ENCODE assay signal across 9 mouse cellular contexts in genomic region chr1:91800348-91800747, GRCm38 (mm10). TPM values are rescaled to one million over a fixed set of nuclear protein-coding genes. Genes with fewer than 3 reads are reported as not detected.
DNase-seq lines count a peak whose midpoint lies in the region; ATAC-seq and TF ChIP-seq lines count a peak whose summit lies in the region.
"Had no signal": no experiment of that assay in that cellular context is flagged by ENCODE, and none has a peak within 500 bp of the region (broad histone marks: within the 10 kb centered on the region; RNA-seq: fewer than 3 reads in every experiment).

No protein-coding gene starts in this region.

- no peaks in the 10 kb centered on the region for H3K4me1 ChIP-seq in liver, embryonic 12.5 days
- no peaks in the 10 kb centered on the region for H3K4me1 ChIP-seq in liver, postnatal 0 days (ENCODE audit: insufficient read depth)
- peaks cover 29% of the 10 kb centered on the region for H3K4me1 ChIP-seq in embryonic facial prominence, embryonic 12.5 days
- peaks cover 46% of the 10 kb centered on the region for H3K4me1 ChIP-seq in limb, embryonic 12.5 days (replicated peaks)
- peaks cover 4% of the 10 kb centered on the region for H3K4me1 ChIP-seq in small intestine, adult 2 months (ENCODE audit: control insufficient read depth, insufficient read depth, insufficient read length, low read length)
- H3K4me1 ChIP-seq in forebrain, embryonic 13.5 days = peaks cover 16% of the 10 kb centered on the region

- H3K36me3 ChIP-seq in liver, embryonic 12.5 days = no peaks in the 10 kb centered on the region
- H3K36me3 ChIP-seq in liver, postnatal 0 days (replicated peaks; ENCODE audit: insufficient read depth, low read length) = no peaks in the 10 kb centered on the region
- no peaks in the 10 kb centered on the region for H3K36me3 ChIP-seq in embryonic facial prominence, embryonic 12.5 days
- H3K36me3 ChIP-seq in limb, embryonic 12.5 days = no peaks in the 10 kb centered on the region
- H3K36me3 ChIP-seq in small intestine, adult 2 months (ENCODE audit: control insufficient read depth, insufficient read depth, low read length) = no peaks in the 10 kb centered on the region
- no peaks in the 10 kb centered on the region for H3K36me3 ChIP-seq in forebrain, embryonic 13.5 days (ENCODE audit: poor library complexity, severe bottlenecking)

- no peak for DNase-seq in liver, postnatal 0 days
- DNase-seq in cerebellum, adult 11 months = no peak
- DNase-seq in gastrocnemius, postnatal 36 days = no peak
- DNase-seq: layer of hippocampus, postnatal 36 days had no signal

- H3K4me3 ChIP-seq in liver, embryonic 12.5 days = peak overlapping the region; percentile 48; the same call in 1 of the 2 replicates
- no peak overlapping the region for H3K4me3 ChIP-seq in liver, postnatal 0 days (ENCODE audit: low read depth, low read length)
- H3K4me3 ChIP-seq in embryonic facial prominence, embryonic 12.5 days = peak overlapping the region; percentile 59
- H3K4me3 ChIP-seq in limb, embryonic 12.5 days (replicated peaks) = peak overlapping the region; percentile 68
- peak overlapping the region; percentile 65 for H3K4me3 ChIP-seq in small intestine, adult 2 months (ENCODE audit: low read depth, low read length)
- no peak overlapping the region for H3K4me3 ChIP-seq in forebrain, embryonic 13.5 days

- H3K27ac ChIP-seq in liver, embryonic 12.5 days = no peak overlapping the region
- no peak overlapping the region for H3K27ac ChIP-seq in liver, postnatal 0 days (ENCODE audit: low read depth)
- peak overlapping the region; percentile 96 for H3K27ac ChIP-seq in embryonic facial prominence, embryonic 12.5 days
- H3K27ac ChIP-seq in limb, embryonic 12.5 days = peak overlapping the region; percentile 93
- no peak overlapping the region for H3K27ac ChIP-seq in small intestine, adult 2 months (ENCODE audit: insufficient read depth, low read depth, low read length)
- H3K27ac ChIP-seq in forebrain, embryonic 13.5 days = no peak overlapping the region

- no peaks in the 10 kb centered on the region for H3K9me3 ChIP-seq in liver, embryonic 12.5 days (replicated peaks)
- no peaks in the 10 kb centered on the region for H3K9me3 ChIP-seq in liver, postnatal 0 days (ENCODE audit: low read length)
- H3K9me3 ChIP-seq in embryonic facial prominence, embryonic 12.5 days = no peaks in the 10 kb centered on the region
- no peaks in the 10 kb centered on the region for H3K9me3 ChIP-seq in limb, embryonic 12.5 days
- H3K9me3 ChIP-seq in forebrain, embryonic 13.5 days (replicated peaks) = no peaks in the 10 kb centered on the region

- no peak for ATAC-seq in liver, embryonic 12.5 days
- no peak for ATAC-seq in liver, postnatal 0 days
- ATAC-seq in embryonic facial prominence, embryonic 12.5 days (ENCODE audit: insufficient number of reproducible peaks, insufficient read depth, low FRiP score, low TSS enrichment) = no peak
- peak; percentile 60; the same call in 1 of the 2 replicates for ATAC-seq in limb, embryonic 12.5 days (ENCODE audit: insufficient number of reproducible peaks, insufficient read depth, low FRiP score, low TSS enrichment, low read depth)
- ATAC-seq in forebrain, embryonic 13.5 days = no peak

- no peak for TF ChIP-seq CTCF in liver, postnatal 0 days (IDR thresholded peaks at IDR 0.05; ENCODE audit: low read depth)
- no peak for TF ChIP-seq CTCF in small intestine, adult 2 months (IDR thresholded peaks at IDR 0.05; ENCODE audit: extremely low read depth, insufficient read length, insufficient replicate concordance, low read depth, low read length)

- no peak for TF ChIP-seq EP300 in liver, postnatal 0 days (IDR thresholded peaks at IDR 0.05; ENCODE audit: low read depth)

- H3K27me3 ChIP-seq in liver, embryonic 12.5 days (replicated peaks) = peaks cover 51% of the 10 kb centered on the region
- peaks cover 40% of the 10 kb centered on the region for H3K27me3 ChIP-seq in liver, postnatal 0 days (ENCODE audit: insufficient read depth, low read length)
- peaks cover 34% of the 10 kb centered on the region for H3K27me3 ChIP-seq in embryonic facial prominence, embryonic 12.5 days
- H3K27me3 ChIP-seq in limb, embryonic 12.5 days = peaks cover 42% of the 10 kb centered on the region
- H3K27me3 ChIP-seq in small intestine, adult 2 months (ENCODE audit: control insufficient read depth, insufficient read depth, low read length) = peaks cover 13% of the 10 kb centered on the region
- peaks cover 69% of the 10 kb centered on the region for H3K27me3 ChIP-seq in forebrain, embryonic 13.5 days

- no peak for TF ChIP-seq POLR2A in small intestine, adult 2 months (IDR thresholded peaks at IDR 0.05; ENCODE audit: low read depth, low read length)

- 28% methylated on average over 13 of the region's 13 CpGs for WGBS in liver, embryonic 12.5 days (ENCODE audit: insufficient replicate concordance)
- WGBS in liver, postnatal 0 days (ENCODE audit: insufficient replicate concordance) = 30% methylated on average over 13 of the region's 13 CpGs
- 18% methylated on average over 13 of the region's 13 CpGs for WGBS in embryonic facial prominence, embryonic 12.5 days
- WGBS in limb, embryonic 12.5 days = 3% methylated on average over 13 of the region's 13 CpGs
- WGBS in small intestine, adult 2 months = 41% methylated on average over 13 of the region's 13 CpGs
- WGBS in forebrain, embryonic 13.5 days = 18% methylated on average over 13 of the region's 13 CpGs

- H3K4me2 ChIP-seq in liver, embryonic 12.5 days = peak overlapping the region; percentile 68
- H3K4me2 ChIP-seq in liver, postnatal 0 days (ENCODE audit: low read depth, low read length) = no peak overlapping the region
- peak overlapping the region; percentile 88 for H3K4me2 ChIP-seq in embryonic facial prominence, embryonic 12.5 days (replicated peaks)
- peak overlapping the region; percentile 96 for H3K4me2 ChIP-seq in limb, embryonic 12.5 days
- H3K4me2 ChIP-seq in forebrain, embryonic 13.5 days = no peak overlapping the region

- intact Hi-C loops in gastrocnemius, postnatal 36 days (cut with DNase I) = no loop called here

- H3K9ac ChIP-seq in liver, embryonic 12.5 days = no peak overlapping the region
- H3K9ac ChIP-seq in liver, postnatal 0 days (replicated peaks) = no peak overlapping the region
- H3K9ac ChIP-seq in embryonic facial prominence, embryonic 12.5 days = peak overlapping the region; percentile 72
- H3K9ac ChIP-seq in limb, embryonic 12.5 days (replicated peaks) = peak overlapping the region; percentile 84
- no peak overlapping the region for H3K9ac ChIP-seq in forebrain, embryonic 13.5 days

RNA-seq across cellular contexts. Expression of gene Twist2, which starts 0.9 kb away (rescaled TPM):
- 0.87 and 1.0 TPM in 2 replicates for polyA plus RNA-seq in liver, embryonic 12.5 days (2016; fragmentation: Nextera tagmentation; extraction: Ambion mirVana)
- polyA plus RNA-seq in liver, postnatal 0 days (2015; fragmentation: Nextera tagmentation; extraction: Ambion mirVana) = 0.11 and 0.13 TPM in 2 replicates
- polyA plus RNA-seq in embryonic facial prominence, embryonic 12.5 days (2016; fragmentation: Nextera tagmentation; extraction: Ambion mirVana) = 64.4 and 65.0 TPM in 2 replicates
- polyA plus RNA-seq in limb, embryonic 12.5 days (2016; fragmentation: Nextera tagmentation; extraction: Ambion mirVana) = 45.3 and 50.4 TPM in 2 replicates
- 2.7 and 3.3 TPM in 2 replicates for polyA plus RNA-seq in small intestine, adult 2 months (2012; rRNA removed)
- total RNA-seq in gastrocnemius, postnatal 36 days (2021) = 1 to 10 TPM; 1.4 to 1.6 TPM
- 0.31 and 0.39 TPM in 2 replicates for polyA plus RNA-seq in forebrain, embryonic 13.5 days (2015; fragmentation: Nextera tagmentation; extraction: Ambion mirVana)

Comparison
In these comparisons a context has a peak if more than half of its experiments do, and no peak if none do; other contexts are left out.
1. H3K4me2 ChIP-seq: peak in liver, embryonic 12.5 days (single experiment), embryonic facial prominence, embryonic 12.5 days (single experiment) and limb, embryonic 12.5 days (single experiment); none in liver, postnatal 0 days (single experiment) and forebrain, embryonic 13.5 days (single experiment).
2. H3K4me3 ChIP-seq: peak in liver, embryonic 12.5 days (single experiment), embryonic facial prominence, embryonic 12.5 days (single experiment), limb, embryonic 12.5 days (single experiment) and small intestine, adult 2 months (single experiment); none in liver, postnatal 0 days (single experiment) and forebrain, embryonic 13.5 days (single experiment).
3. H3K27ac ChIP-seq: peak in embryonic facial prominence, embryonic 12.5 days (single experiment) and limb, embryonic 12.5 days (single experiment); none in liver, embryonic 12.5 days (single experiment), liver, postnatal 0 days (single experiment), small intestine, adult 2 months (single experiment) and forebrain, embryonic 13.5 days (single experiment).
4. H3K9ac ChIP-seq: peak in embryonic facial prominence, embryonic 12.5 days (single experiment) and limb, embryonic 12.5 days (single experiment); none in liver, embryonic 12.5 days (single experiment), liver, postnatal 0 days (single experiment) and forebrain, embryonic 13.5 days (single experiment).
5. RNA of gene Twist2, which starts 0.9 kb away (polyA plus RNA-seq): 64.4 to 65.0 TPM in embryonic facial prominence, embryonic 12.5 days and 45.3 to 50.4 TPM in limb, embryonic 12.5 days; 2.7 to 3.3 TPM in small intestine, adult 2 months, 0.87 to 1.0 TPM in liver, embryonic 12.5 days, 0.31 to 0.39 TPM in forebrain, embryonic 13.5 days and 0.11 to 0.13 TPM in liver, postnatal 0 days; every median in the first group is over 10 times any median in the second.